Mouse (Mus musculus) kidney, adult 18-20 months (tissue): ENCODE measurements at regions not wholly inside any gene's neighbourhood (a gene's known extent, or its start where the extent isn't known, plus 50 kb on each side); places are given as distances from the start of the nearest gene placed in this dataset.
A peak's percentile ranks its signal among the peaks of the same experiment; 100 is the strongest.

Source experiments
- DNase-seq: peaks from one replicate; pipeline ENCODE4 v3.0.0; 2021

DNA sequence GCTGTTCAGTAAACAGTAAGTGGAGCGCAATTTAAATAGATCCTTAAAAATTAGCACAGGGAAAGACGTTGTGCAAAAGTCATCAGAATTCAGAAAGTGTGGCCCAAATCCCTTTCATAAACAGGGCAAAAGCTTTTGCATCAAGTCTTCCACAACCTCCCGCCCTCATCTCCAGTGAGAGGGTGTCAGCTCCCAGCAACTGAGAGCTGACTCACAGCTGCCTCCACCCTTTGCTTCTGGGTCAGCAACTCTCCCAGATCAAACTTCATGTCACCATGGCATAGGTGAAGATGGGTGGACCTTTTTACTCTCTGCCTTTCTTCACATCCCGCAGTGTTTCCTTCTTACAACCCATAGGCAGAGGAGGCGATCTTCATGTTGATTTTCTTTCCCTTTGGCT is 768.0 kb downstream of the Gm826 start:
- no peak for DNase-seq

- DNase-seq, result peak; percentile 15
Measured at GRCm38 (mm10) chr2:159566461-159566860, 767.5 kb downstream of the Gm826 start.

DNA sequence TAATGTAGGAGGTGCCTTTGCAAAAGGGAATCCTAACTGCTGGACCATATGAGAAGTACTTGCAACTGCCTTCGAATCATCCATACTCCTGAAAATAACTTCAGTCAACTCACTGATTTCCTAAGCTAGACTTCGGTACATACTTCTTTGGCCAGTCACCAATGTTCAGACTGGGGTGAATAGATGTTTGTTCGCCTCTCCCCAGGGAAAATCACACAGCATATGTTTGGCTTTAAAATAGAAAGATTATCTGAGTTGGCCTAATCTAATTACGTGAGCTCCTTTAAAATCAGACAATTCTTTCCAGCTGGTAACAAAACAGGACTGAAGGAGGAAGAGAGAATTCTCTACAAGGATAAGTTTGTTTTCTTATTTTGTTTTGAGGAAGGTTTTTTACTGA is 765.6 kb downstream of the Gm826 start:
- DNase-seq, result no peak

GRCm38 (mm10) chr2:159571862-159572261 is 762.1 kb downstream of the Gm826 start:
- no peak for DNase-seq

GRCm38 (mm10) chr2:159575271-159575670 is 758.7 kb downstream of the Gm826 start:
- no peak for DNase-seq

GRCm38 (mm10) chr2:159583103-159583502 is 750.9 kb downstream of the Gm826 start:
- no peak for DNase-seq

GRCm38 (mm10) chr2:159584641-159585040 is 749.3 kb downstream of the Gm826 start:
- DNase-seq, result no peak

DNA sequence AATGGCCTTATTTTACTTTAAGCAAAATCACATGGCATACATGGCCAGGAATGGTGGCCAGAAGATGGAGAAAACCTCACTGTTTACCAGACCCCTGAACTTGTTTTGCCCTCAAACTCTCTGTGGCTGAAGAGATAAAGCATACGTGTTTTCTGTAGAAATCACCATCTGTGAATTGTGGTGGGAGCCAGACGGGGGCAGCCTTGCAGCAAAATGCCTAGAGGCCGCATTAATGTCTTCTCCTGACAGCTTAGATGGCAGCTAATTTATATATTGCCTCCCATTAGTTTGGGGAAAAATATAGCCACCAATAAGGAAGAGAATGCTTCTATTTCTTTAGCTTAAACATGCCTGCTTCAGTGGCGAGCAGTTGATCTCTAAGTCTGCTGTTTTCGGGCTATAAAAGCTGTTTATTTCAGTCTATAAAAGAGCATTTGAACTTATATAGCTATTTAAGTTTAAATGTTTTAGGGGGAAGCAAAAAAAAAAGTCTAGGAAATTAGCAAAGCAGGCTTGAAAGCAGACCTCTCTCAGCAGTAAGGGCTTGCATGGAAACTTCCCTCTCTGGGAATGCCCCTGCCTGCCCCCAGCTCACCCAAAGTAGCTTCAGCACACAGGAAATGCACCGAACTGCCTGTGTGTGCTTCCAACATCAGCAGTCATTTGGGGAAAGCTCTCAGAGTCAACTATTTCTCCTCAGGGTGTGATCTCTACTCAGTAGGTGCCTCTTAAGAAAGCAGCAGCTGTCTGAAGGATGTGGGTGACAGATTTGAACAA is 747.1 kb downstream of the Gm826 start:
- no peak for DNase-seq

DNA sequence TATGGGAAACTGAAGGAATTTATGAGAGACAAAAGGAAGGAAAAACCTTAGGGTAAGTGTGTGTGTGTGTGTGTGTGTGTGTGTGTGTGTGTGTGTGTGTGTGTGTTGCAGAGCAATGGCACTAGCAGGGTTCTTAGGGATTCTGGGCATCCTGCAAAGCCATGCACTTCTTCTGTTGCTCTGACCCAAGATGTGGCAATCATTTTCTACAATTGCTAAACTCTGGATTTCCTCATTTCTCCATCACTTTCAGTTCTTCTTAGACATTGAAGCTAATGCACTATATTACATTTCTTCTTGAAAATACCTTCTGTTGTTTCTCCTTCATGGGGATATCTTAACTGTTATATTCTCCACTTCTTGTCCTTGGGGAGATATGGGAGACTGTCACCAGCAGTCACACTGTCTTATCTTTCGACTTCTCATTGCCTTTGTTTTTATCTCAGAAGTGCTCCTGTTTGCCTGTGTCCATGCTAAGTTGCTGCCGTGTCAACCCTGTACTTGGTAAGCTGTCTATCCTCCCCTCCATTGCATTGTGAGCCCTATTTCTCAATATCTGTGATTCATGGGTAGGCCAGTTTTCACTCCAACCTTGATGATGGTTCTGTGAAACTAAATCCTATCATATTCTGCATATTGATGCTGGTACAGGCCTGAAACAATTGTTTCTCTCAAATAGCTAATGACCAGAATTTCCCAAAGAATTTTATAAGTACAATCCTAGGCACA is 742.4 kb downstream of the Gm826 start:
- DNase-seq, result no peak

- DNase-seq, result no peak
Measured at GRCm38 (mm10) chr2:159592841-159593240, 741.1 kb downstream of the Gm826 start.

DNA sequence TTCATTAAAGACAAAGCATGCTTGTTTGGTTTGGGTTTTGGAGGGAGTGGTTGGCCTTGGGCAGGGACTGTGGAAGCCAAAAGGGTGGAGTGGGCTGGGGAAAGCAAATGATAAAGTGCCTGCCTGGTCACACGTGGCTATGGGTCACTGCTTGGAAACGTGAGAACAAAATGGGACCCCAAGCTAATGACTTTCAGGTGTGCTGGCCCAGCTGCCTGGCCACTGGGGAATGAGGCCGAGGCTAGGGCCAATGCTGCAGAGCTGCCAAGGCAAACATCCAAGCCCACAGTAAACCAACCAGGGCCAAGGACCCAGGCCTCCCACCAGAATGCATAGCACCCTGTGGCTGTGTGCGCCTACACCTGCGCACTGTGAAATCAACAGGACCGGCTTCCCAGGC is 737.7 kb downstream of the Gm826 start:
- no peak for DNase-seq

DNA sequence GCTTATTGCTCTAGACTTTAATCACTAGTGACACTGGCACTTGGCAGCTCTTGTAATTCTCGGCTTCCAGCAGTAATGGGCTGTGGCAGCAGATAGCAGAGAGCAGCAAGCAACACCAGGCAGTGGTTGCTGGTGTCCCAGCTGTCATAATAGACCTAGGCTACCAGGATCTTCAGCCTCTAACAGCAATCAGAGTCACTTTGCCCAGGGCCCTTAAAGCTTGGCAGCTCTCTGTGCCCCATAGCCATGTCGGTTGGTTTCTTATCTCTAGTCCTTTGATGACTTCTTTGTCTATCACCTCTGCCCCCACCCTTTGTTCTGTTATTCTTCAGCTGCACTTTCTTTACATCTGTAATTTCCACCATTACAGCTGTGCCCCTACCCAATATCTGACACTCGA is 735.9 kb downstream of the Gm826 start:
- no peak for DNase-seq

DNA sequence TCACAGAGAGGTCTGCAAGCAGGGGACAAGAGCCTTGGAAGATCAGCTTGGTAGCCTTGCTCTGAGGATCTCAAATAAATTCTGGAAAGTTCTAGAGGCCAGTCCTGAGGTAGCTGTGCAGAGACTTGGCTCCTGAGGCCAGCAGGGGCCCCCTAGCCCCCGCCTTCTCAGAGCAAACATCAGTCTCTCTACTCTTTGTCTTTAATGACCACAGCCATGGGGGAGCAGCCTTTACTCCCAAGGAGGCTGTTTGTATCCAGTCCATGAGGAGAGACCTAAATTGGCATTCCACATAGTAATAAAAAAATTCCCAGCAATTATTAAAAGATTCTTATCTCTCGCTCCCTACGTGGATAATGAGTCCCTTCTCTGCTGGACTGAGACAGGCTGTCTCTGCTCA is 726.8 kb downstream of the Gm826 start:
- no peak for DNase-seq

DNA sequence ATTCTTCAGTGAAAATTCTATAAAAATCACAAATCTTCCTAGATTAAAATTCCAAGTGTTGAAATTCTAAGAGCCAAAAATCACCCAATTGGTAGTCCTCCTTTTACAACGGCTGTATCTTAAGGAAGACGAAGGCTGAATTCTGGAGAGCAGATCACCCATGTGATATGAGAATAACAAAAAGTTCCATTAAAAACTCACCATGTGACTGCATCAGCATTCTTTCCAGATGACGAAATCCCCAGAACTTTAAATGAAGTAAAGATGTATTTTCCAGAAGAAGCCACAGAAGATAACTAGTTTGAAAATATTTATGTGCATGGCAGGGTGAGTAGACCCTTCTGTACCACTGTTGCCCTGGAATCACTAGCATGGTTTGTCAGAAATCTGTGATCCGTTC is 723.5 kb downstream of the Gm826 start:
- no peak for DNase-seq

DNA sequence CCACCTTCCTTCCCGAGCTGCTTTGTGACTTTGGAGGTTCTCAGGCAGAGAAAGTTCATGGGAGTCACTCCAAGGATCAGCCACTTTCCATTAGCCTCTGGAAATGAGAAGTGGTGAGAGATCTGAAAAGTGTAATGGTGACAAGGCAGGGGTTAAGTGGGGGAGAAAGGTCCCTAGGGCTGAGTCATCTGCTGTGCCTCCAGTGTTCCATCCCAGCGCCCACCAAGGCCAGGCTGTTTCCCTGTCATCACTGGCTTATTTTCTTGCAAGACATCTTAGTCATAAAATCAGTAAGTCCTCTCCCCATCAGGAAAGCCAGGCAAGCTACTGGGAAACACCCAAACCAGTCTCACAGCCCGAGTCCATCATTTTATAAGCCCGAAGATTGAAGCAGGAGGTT is 717.3 kb downstream of the Gm826 start:
- no peak for DNase-seq

DNA sequence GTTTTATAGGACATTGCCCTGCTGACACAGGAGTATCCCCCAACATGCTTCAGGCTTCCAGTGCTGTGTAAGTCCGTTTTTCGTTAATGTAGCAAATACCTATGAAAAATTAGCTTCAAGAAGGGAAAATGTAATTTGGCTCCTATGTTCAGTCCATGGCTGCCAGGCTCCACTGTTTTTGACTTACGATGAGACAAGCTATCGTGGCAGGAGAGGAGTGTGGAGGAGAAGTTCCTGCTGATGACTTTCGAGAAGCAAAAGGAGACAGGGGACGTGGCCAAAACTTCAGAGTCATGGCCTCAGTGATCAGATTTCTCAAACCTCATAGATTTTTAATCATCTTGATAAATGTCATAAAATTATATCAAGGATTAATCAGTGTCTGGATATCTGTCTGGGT is 712.7 kb downstream of the Gm826 start:
- no peak for DNase-seq

DNA sequence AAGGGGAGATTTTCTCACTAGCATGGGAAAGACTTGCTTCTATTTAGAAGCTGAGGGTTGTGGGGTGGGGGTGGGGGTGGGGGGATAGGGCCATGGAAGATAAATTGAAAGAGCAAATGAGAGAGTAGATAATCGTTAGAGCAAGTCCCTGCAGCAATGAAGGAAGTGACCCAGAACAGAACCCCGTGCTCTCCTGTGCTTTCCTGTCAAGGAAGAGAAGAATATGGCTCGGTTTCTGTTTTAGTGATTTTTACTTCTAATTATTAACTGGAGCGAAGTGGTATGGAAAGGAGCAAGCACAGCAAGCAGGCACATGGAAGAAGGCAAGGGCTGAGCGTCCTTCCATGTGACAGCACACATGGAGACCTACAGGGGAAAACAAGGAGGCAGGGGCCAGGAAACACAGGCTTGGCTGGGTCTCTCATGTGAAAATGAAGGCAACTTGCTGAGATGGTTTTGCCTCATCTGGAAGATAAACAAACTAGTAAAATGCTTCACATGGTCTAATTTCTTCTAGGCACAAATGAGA is 711.8 kb downstream of the Gm826 start:
- no peak for DNase-seq

DNA sequence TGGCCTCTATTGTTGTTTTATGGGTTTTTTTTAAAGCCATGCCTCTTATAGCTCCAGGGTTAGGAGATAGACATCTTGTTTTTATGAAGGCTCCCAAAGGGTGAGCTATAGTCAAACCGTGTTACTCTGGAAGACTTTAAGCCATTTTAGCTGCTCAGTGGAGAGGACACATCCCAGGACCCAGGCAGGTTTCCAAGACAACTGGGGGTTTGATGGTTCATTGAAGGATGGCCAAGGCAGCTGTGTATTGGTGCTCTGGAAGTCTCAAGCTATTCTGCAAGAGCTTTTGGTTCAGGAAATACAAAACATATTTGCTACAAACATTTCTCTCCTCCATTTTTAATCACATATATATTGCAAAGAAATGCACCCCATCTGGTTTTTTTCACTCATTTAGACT is 708.7 kb downstream of the Gm826 start:
- no peak for DNase-seq

GRCm38 (mm10) chr2:159645861-159646260 is 688.1 kb downstream of the Gm826 start:
- peak; percentile 17 for DNase-seq

- no peak for DNase-seq
Measured at GRCm38 (mm10) chr2:159646595-159646994, 687.4 kb downstream of the Gm826 start.

DNA sequence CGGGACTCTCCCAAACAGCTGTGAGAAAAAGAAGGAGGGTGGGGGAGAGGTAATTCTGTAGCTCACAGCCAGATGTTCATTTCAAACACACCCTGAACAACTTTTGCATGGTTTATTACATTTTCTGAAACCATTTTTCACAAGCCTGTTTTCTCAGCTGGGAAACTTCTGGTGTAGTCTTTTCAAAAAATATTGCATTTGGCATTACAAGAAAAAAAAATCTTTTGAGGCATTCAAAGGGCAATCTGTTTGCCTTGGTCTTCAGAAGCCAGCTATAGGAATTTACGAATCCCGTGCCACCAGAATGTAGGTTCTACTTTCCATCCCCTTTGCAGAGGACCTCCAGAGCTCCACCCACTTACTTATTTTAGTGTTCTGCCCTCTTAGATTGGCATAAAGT is 681.7 kb downstream of the Gm826 start:
- no peak for DNase-seq

- no peak for DNase-seq
Measured at GRCm38 (mm10) chr2:159676845-159677244, 657.1 kb downstream of the Gm826 start.

DNA sequence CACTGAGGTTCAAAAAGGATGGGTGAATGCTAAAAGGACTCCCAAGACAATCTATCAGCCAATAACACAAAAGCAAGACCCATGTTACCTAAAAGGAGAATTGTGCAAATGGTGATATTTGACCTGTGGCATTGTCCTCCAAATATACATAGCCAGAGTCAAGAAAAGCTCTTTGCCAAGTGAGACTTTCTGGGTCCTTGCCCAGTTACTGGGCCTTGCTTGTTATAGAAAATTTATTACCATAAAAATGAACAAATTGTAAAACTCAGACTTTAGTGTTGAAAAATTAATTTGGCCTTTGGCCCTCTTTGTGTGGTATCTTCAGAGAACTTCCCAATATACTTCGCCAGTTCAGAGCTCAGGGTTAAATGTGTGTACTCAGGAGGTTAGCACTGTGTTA is 653.3 kb downstream of the Gm826 start:
- DNase-seq, result no peak

- no peak for DNase-seq
Measured at GRCm38 (mm10) chr2:159703100-159703499, 630.9 kb downstream of the Gm826 start.
